Mouse (Mus musculus) embryonic facial prominence, embryonic 13.5 days (tissue): ENCODE results near the gene Guca1b. TPM values are rescaled to one million over a fixed set of nuclear protein-coding genes. Genes with fewer than 3 reads are reported as not detected.
"Not testable (repeated sequence)": the region's sequence is repeated elsewhere in the genome, so short reads cannot be mapped to it uniquely, and the experiment has no call there.

Source experiments
- ATAC-seq: fragments of 200-750 bp; cut with Nextera tagmentation; 2 replicates; pipeline ENCODE4 v1.8.0; 2017; ENCODE audit warnings: low read depth; ENCODE audit not compliant: insufficient number of reproducible peaks, insufficient read depth, low FRiP score, low TSS enrichment
- H3K27ac ChIP-seq: fragments of 300-500 bp; sonication (generic); 2 replicates; pipeline ENCODE4 v1.5.1; 2015; ENCODE audit warnings: moderate library complexity, mild to moderate bottlenecking, inconsistent platforms
- H3K27me3 ChIP-seq: fragments of 300-500 bp; sonication (generic); 2 replicates; pipeline ENCODE4 v1.6.1; 2015; ENCODE audit warnings: mild to moderate bottlenecking, inconsistent platforms
- H3K36me3 ChIP-seq: fragments of 300-500 bp; sonication (generic); 2 replicates; pipeline ENCODE4 v1.6.1; 2015; ENCODE audit warnings: mild to moderate bottlenecking, inconsistent platforms
- H3K4me1 ChIP-seq: fragments of 300-500 bp; sonication (generic); 2 replicates; pipeline ENCODE4 v1.6.1; 2015; ENCODE audit warnings: inconsistent platforms
- H3K4me2 ChIP-seq: fragments of 300-500 bp; sonication (generic); 2 replicates; pipeline ENCODE4 v1.6.1; 2015; ENCODE audit warnings: moderate library complexity, mild to moderate bottlenecking, inconsistent platforms
- H3K4me3 ChIP-seq: fragments of 300-500 bp; sonication (generic); 2 replicates; pipeline ENCODE4 v1.5.1; 2015; ENCODE audit warnings: mild to moderate bottlenecking, inconsistent platforms
- H3K9ac ChIP-seq: fragments of 300-500 bp; sonication (generic); 2 replicates; pipeline ENCODE4 v1.6.1; 2015; ENCODE audit warnings: mild to moderate bottlenecking, inconsistent platforms
- H3K9me3 ChIP-seq: fragments of 300-500 bp; sonication (generic); 2 replicates; pipeline ENCODE4 v1.6.1; 2016; ENCODE audit warnings: inconsistent platforms
- WGBS: fragments of 180-500 bp; shearing (Covaris S2); methylation state at CpG from one replicate; pipeline ENCODE4 v1.1.7; 2015; ENCODE audit warnings: mixed read lengths; 5-methylcytosine and 5-hydroxymethylcytosine counted together
- polyA plus RNA-seq: library from polyadenylated mRNA; unstranded; fragments of >200 nt; fragmentation: Nextera tagmentation; extraction: Ambion mirVana; gene quantifications from 2 replicates; pipeline ENCODE4 v1.2.1, GENCODE M21; 2015

Gene Guca1b
- polyA plus RNA-seq, 1 experiment from 2014 or later = 0.73 TPM

DNA sequence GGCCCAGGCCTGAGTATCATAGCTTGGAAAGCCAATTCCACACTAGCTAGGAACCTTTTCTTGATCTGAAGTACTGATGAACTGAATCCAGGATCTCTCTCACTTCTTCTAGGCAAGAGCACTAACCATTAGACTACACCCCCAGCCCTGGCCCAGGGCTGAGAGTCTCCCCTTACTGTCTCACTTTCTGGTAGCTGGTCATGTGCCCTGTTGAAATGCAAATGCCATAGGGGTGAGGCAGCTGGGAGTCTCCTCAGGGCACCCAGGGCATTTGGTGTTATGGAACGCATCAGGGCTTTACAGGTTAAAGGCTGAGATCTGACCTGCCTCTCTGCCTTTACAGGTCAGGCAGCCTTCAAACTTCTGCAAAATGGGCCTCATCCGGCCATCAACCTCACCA, 35.0 kb downstream of the Guca1b start:
- no peak overlapping the region for H3K27ac ChIP-seq
- no peak for ATAC-seq
- H3K9ac ChIP-seq = no peak overlapping the region
- no peak overlapping the region for H3K4me2 ChIP-seq
- no peaks in the 10 kb centered on the region for H3K9me3 ChIP-seq
- H3K27me3 ChIP-seq = no peaks in the 10 kb centered on the region
- H3K4me1 ChIP-seq = no peaks in the 10 kb centered on the region
- H3K4me3 ChIP-seq = no peak overlapping the region
- no peaks in the 10 kb centered on the region for H3K36me3 ChIP-seq
- 61% methylated on average over 2 of the region's 2 CpGs for WGBS

DNA sequence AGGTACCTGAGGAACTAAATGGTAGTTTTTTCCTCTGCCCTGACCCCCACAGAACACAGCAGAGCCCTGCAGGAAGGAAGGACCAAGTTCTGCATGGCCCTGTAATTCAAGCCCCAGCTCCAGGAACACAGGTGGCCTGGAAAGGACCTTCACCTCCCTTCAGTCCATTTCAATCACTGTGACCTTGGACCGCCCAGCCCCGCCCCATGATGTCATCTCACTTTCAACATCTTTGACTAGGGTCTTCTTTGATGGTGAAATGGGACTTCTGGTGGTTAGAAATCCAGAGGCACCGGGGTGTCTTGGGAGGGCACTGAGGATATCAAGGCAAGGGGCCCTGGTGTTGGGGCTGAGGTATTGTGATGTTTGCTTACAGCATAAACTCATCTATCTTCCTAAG, 36.4 kb downstream of the Guca1b start:
- H3K27ac ChIP-seq = no peak overlapping the region
- ATAC-seq = no peak
- WGBS = 83% methylated on average over 3 of the region's 3 CpGs
- H3K27me3 ChIP-seq = no peaks in the 10 kb centered on the region
- H3K4me1 ChIP-seq = no peaks in the 10 kb centered on the region
- no peaks in the 10 kb centered on the region for H3K9me3 ChIP-seq
- H3K4me3 ChIP-seq = no peak overlapping the region
- H3K4me2 ChIP-seq = no peak overlapping the region
- H3K9ac ChIP-seq = no peak overlapping the region
- no peaks in the 10 kb centered on the region for H3K36me3 ChIP-seq

DNA sequence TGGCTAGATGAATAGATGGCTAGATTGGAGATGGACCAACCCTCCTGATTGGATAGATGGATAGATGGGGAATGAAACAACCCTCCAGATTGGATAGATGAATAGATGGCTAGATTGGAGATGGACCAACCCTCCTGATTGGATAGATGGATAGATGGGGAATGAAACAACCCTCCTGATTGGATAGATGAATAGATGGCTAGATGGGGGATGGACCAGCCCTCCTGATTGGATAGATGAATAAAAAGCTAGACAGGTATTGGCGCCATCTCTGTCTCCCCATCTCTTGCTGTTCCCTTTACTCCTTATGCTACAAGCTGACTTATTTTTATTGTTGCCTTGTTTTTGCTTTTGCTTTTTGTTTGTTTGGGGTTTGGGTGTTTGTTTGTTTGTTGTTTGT, 37.4 kb downstream of the Guca1b start:
- not testable (repeated sequence) for ATAC-seq

DNA sequence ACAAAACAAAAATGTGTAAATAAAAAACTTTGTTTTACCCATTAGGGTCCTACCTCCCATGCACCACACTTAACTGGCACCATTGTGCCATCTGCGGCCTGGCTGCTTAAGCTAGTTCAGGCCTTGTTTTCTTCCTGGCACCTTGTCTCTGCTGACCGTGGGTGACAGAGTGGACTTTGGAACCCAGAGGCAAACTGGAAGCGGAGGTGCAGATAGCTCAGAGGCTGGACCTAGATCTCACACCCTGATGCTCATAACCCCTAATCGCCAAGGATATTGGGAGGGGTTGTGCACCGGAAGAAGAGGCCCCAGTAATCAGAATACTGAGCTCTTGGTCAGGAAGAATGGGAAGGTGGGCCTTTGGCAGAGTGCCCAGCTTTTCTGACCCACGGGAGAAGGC, 39.0 kb downstream of the Guca1b start:
- WGBS = 83% methylated on average over 6 of the region's 6 CpGs
- H3K27ac ChIP-seq = no peak overlapping the region

More for the DNA sequence above, 37.4 kb downstream of the Guca1b start:
- not testable (repeated sequence) for H3K36me3 ChIP-seq, H3K4me3 ChIP-seq, H3K4me2 ChIP-seq, H3K9me3 ChIP-seq, H3K9ac ChIP-seq, H3K27ac ChIP-seq, H3K4me1 ChIP-seq, H3K27me3 ChIP-seq
- WGBS = 93% methylated on average over 1 of the region's 1 CpGs

DNA sequence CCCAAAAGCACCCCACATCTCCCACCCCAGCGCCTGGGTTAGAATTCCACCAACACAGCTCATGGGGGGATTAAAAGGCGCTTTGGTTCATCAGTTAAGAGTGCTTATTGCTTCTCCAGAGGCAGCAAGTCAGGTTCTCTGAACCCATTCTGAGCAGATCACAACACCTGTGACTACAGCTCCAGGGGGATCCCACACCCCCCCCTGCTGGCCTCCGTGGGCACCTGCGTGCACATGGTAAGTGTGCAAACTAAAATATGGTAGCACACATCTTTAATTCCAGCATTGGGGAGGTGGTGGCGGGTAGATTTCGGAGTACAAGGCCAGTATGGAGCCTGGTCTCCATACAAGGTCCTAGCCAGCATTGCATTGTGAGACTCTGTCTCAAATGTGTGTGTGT, 42.1 kb downstream of the Guca1b start:
- no peaks in the 10 kb centered on the region for H3K9me3 ChIP-seq
- no peak for ATAC-seq
- no peaks in the 10 kb centered on the region for H3K4me1 ChIP-seq
- 65% methylated on average over 6 of the region's 6 CpGs for WGBS
- H3K27me3 ChIP-seq = peaks cover 15% of the 10 kb centered on the region
- no peak overlapping the region for H3K4me3 ChIP-seq
- H3K4me2 ChIP-seq = no peak overlapping the region
- H3K27ac ChIP-seq = no peak overlapping the region
- no peak overlapping the region for H3K9ac ChIP-seq
- H3K36me3 ChIP-seq = no peaks in the 10 kb centered on the region

More for the DNA sequence above, 39.0 kb downstream of the Guca1b start:
- Histone ChIP-seq H3K9ac (0 out of 2 replicates have a peak overlapping the region, but pooled peaks have one; percentile 27), H3K4me3 (no peak overlapping the region), H3K4me1 (no peaks in the 10 kb centered on the region), H3K4me2 (no peak overlapping the region), H3K27me3 (peaks cover 11% of the 10 kb centered on the region), H3K9me3 (no peaks in the 10 kb centered on the region), H3K36me3 (no peaks in the 10 kb centered on the region)
- no peak for ATAC-seq

DNA sequence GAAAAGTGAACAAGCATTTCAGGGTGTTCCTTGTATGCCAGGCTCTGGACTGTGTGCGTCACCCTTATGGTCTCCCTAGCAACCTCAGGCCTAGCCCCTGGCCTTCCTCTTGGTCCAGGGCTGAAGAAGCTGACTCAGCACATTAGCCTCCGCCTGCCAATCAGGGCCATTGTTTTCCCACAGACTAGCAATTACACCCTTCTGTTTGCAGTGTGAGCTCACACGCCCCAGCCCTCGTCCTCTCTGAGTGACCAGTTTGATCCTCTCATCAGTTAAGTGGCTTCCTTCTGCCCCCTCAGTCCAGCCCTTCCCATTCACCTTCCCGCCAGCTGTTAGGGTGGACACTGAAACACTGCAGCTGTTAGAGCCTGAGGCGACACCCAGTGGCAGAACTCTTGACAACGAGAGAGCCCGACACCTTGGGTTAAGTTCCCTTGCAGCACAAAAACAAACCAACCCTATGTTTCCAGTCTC, 43.7 kb downstream of the Guca1b start:
- no peak overlapping the region for H3K9ac ChIP-seq
- no peaks in the 10 kb centered on the region for H3K36me3 ChIP-seq
- H3K9me3 ChIP-seq = no peaks in the 10 kb centered on the region
- H3K4me1 ChIP-seq = no peaks in the 10 kb centered on the region
- peak overlapping the region; percentile 7; the same call in 1 of the 2 replicates for H3K4me2 ChIP-seq
- WGBS = 11% methylated on average over 8 of the region's 8 CpGs
- peak; percentile 29; the same call in 1 of the 2 replicates for ATAC-seq
- H3K27me3 ChIP-seq = peaks cover 15% of the 10 kb centered on the region
- no peak overlapping the region for H3K4me3 ChIP-seq
- H3K27ac ChIP-seq = no peak overlapping the region

DNA sequence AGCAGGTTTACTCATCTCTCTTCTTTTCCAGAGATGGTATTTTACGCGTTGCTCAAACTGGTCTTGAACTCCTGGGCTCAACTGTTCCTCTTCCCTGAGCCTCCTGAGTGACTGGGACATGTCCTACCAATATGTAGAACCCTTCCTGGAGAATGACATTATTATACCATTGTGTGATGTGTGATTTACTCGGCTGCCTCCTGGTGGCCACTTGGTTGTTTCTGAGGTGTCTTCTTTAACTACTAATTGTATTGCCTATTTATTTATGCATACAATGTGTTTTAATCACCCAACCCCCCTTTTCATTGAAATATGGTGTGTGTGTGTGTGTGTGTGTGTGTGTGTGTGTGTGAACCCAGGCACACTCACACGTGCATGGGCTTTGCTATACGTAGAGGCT, 45.6 kb downstream of the Guca1b start:
- 71% methylated on average over 5 of the region's 5 CpGs for WGBS
- Histone ChIP-seq H3K9me3 (no peaks in the 10 kb centered on the region), H3K9ac (no peak overlapping the region), H3K36me3 (no peaks in the 10 kb centered on the region), H3K4me3 (no peak overlapping the region), H3K27ac (no peak overlapping the region), H3K27me3 (peaks cover 24% of the 10 kb centered on the region), H3K4me2 (no peak overlapping the region), H3K4me1 (no peaks in the 10 kb centered on the region)
- ATAC-seq = no peak

DNA sequence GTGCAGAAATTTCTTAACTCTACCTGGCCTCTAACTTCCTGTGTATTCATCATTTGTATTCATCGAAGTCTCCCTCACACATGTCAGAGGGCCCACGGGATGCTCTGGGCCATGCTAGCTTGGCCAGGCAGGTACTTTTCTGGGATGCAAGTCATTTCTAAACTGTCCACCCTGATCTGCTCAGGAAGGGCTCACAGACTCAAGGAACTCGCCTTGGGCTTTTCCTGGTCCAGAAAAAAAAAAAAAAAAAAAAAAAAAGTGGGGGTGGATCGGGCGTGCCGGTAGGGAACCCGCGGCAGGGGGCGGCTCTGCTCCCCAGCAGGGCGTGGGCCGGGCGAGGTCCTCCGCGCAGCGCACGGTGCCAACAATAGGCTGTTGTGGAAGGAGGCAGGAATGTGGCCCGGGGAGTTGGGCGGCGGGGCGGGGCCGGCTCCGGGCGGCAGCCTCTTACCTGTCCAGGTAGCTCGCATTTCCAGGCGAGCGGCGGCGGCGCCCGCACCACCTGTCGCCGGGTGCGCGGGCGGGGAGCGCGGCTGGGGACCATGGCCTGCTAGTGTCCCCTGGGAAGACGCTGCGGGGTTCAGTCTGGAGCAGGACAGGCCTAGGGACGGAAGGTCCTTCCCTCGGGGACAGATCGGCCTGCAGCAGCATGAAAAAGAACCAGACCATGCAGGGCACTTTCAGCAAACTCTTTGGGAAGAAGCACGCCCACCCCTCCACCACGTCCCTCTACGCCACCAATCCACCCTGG, 51.1 kb downstream of the Guca1b start, which contains the start of gene AI661453:
AI661453 (plus strand) TSS at position 460 of the 751 bp plus-strand sequence.
- peak; percentile 60; the same call in 1 of the 2 replicates for ATAC-seq
- H3K27ac ChIP-seq = peak within 1 kb of the TSS; percentile 69

DNA sequence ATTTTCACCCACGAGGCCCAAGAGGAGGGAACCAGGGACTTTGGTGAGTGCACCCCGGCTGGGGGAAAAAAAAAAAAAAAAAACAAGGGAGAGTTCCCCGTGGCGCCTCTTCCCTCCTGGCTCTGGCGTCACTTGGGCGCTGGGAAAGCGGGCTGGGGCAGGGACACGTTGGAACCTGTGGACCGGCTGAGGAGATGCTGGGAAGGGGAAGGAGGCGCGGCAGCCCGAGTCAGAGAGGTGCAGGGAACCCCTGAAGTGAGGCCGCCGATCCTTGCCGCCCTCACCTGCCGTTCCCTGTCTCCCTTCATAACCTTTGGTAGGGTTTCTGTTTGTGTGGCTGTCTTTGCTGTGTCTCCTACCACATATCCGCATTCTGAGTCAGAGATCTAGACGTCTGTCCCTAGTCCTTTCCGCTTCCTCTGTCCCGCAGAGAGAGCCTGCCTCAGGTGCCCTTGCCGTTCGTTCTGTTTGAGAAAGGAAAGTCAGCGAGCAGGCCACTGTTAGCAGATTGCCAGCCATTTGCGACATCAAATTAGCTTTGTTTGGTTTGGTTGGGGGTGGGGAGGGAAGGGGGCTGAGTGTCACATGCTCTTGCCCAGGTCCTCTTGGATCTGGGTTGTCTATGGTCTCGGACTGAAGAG, 51.8 kb downstream of the Guca1b start, which contains the start of gene 1700001C19Rik:
1700001C19Rik (minus strand) TSS at position 470 of the 641 bp plus-strand sequence.
- Histone ChIP-seq H3K4me2 (peak within 1 kb of the TSS; percentile 88), H3K27ac (peak within 1 kb of the TSS; percentile 69), H3K9ac (peak within 1 kb of the TSS; percentile 64), H3K4me1 (peaks cover 37% of the 10 kb centered on the region), H3K4me3 (peak within 1 kb of the TSS; percentile 48), H3K36me3 (no peaks in the 10 kb centered on the region), H3K27me3 (peaks cover 56% of the 10 kb centered on the region), H3K9me3 (no peaks in the 10 kb centered on the region)
- WGBS = 2% methylated on average over 24 of the region's 25 CpGs
- ATAC-seq = no peak

More for the DNA sequence above, 51.1 kb downstream of the Guca1b start, which contains the start of gene AI661453:
- Histone ChIP-seq H3K27me3 (peaks cover 56% of the 10 kb centered on the region), H3K4me1 (peaks cover 37% of the 10 kb centered on the region), H3K4me2 (peak within 1 kb of the TSS; percentile 88), H3K9me3 (no peaks in the 10 kb centered on the region), H3K9ac (peak within 1 kb of the TSS; percentile 64), H3K36me3 (no peaks in the 10 kb centered on the region), H3K4me3 (peak within 1 kb of the TSS; percentile 48)
- WGBS = under 1% methylated on average over 42 of the region's 45 CpGs

DNA sequence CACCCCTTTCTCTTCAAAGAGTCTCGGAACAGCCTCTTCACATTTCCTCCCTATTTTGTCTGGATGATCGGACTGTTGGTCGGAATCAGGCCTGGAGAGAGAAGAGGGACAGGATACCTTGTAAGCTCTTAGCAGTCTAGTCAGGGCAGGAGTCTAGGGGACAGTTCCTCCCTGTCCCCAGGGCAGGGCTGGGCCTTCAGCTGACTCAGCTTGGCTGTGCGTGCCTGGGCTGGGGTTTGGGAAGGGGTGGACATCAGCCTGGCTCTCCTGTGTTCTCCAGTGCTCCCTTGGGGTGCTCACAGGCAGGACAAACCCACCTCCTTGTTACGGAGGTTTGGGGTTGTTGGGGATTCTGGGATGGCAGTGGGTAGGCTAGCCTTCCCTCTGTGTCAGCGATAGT, 53.4 kb downstream of the Guca1b start:
- H3K4me3 ChIP-seq = peak overlapping the region; percentile 13; the same call in 1 of the 2 replicates
- H3K27ac ChIP-seq = no peak overlapping the region
- no peaks in the 10 kb centered on the region for H3K36me3 ChIP-seq
- H3K27me3 ChIP-seq = peaks cover 56% of the 10 kb centered on the region
- 51% methylated on average over 6 of the region's 6 CpGs for WGBS
- H3K4me1 ChIP-seq = peaks cover 37% of the 10 kb centered on the region
- no peak for ATAC-seq
- H3K4me2 ChIP-seq = peak overlapping the region; percentile 88
- no peaks in the 10 kb centered on the region for H3K9me3 ChIP-seq
- H3K9ac ChIP-seq = peak overlapping the region; percentile 21; the same call in 1 of the 2 replicates

DNA sequence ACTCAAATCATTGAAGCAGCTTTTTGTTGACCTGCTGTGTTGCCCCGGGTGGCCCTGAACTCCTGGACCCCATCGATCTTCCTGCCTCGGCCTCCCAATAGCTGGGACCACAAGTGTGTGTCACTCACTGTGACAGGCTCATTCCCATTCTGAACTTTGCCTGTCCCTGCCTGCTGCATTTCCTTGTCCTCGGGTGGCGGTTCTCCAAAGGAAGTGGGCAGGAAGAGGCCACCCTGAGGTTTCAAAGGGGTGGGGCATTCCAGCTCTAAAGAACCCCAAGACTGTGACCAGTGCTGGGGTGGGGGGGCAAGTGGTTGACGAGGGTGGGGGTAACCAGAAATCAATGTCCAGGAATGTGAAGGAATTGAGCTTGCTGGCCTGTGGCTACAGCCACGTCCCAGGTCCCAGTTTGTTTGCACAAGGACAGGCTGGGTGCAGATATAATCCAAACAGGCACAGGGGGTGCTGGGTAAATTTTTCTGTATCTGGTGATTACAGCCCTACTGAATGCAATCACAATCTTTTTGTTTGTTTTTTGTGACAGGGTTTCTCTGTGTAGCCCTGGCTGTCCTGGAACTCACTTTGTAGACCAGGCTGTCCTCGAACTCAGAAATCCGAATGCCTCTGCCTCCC, 54.3 kb downstream of the Guca1b start:
- Histone ChIP-seq H3K27ac (no peak overlapping the region), H3K4me3 (no peak overlapping the region), H3K36me3 (no peaks in the 10 kb centered on the region), H3K9me3 (no peaks in the 10 kb centered on the region), H3K4me1 (peaks cover 37% of the 10 kb centered on the region), H3K4me2 (no peak overlapping the region), H3K9ac (no peak overlapping the region), H3K27me3 (peaks cover 56% of the 10 kb centered on the region)
- ATAC-seq = no peak
- WGBS = 44% methylated on average over 9 of the region's 9 CpGs
